Mouse (Mus musculus) midbrain, embryonic 11.5 days (tissue): Measurements from ENCODE around the gene Inka2. TPM values are rescaled to one million over a fixed set of nuclear protein-coding genes. Genes with fewer than 3 reads are reported as not detected.
A peak's percentile ranks its signal among the peaks of the same experiment; 100 is the strongest.

Source experiments
- ATAC-seq: fragments of 200-750 bp; cut with Nextera tagmentation; 2 replicates; pipeline ENCODE4 v1.8.0; 2017; ENCODE audit warnings: moderate TSS enrichment, moderate library complexity; ENCODE audit not compliant: low FRiP score
- DNase-seq: peaks from one replicate; pipeline ENCODE4 v3.0.0; 2015; ENCODE audit warnings: low spot score; ENCODE audit errors: missing footprints
- H3K27ac ChIP-seq: fragments of 300-500 bp; sonication (generic); 2 replicates; pipeline ENCODE4 v1.5.1; 2014; ENCODE audit warnings: low read depth, low read length
- H3K27me3 ChIP-seq: fragments of 300-500 bp; sonication (generic); 2 replicates; pipeline ENCODE4 v1.6.1; 2014; ENCODE audit warnings: mild to moderate bottlenecking, low read length, moderate library complexity, mixed read lengths; ENCODE audit not compliant: control insufficient read depth, insufficient read depth
- H3K36me3 ChIP-seq: fragments of 300-500 bp; sonication (generic); 2 replicates; pipeline ENCODE4 v1.6.1; 2014; ENCODE audit warnings: mild to moderate bottlenecking, low read length, moderate library complexity, mixed read lengths; ENCODE audit not compliant: control insufficient read depth, insufficient read depth
- H3K4me1 ChIP-seq: fragments of 300-500 bp; sonication (generic); 2 replicates; pipeline ENCODE4 v1.6.1; 2014; ENCODE audit warnings: low read length; ENCODE audit not compliant: control insufficient read depth, insufficient read depth
- H3K4me2 ChIP-seq: fragments of 300-500 bp; sonication (generic); 2 replicates; pipeline ENCODE4 v1.6.1; 2014; ENCODE audit warnings: mild to moderate bottlenecking, moderate library complexity
- H3K4me3 ChIP-seq: fragments of 300-500 bp; sonication (generic); 2 replicates; pipeline ENCODE4 v1.5.1; 2014; ENCODE audit warnings: low read depth, low read length
- H3K9ac ChIP-seq: fragments of 300-500 bp; sonication (generic); 2 replicates; pipeline ENCODE4 v1.6.1; 2014; ENCODE audit warnings: low read length
- H3K9me3 ChIP-seq: fragments of 300-500 bp; sonication (generic); 2 replicates; pipeline ENCODE4 v1.6.1; 2016; ENCODE audit warnings: low read length; ENCODE audit not compliant: control insufficient read depth
- WGBS: fragments of 180-500 bp; shearing (Covaris S2); extraction: QIAGEN DNeasy Blood & Tissue Kit; methylation state at CpG from one replicate; pipeline ENCODE4 v1.1.7; 2014; 5-methylcytosine and 5-hydroxymethylcytosine counted together
- polyA plus RNA-seq: library from polyadenylated mRNA; unstranded; fragments of >200 nt; fragmentation: Nextera tagmentation; extraction: Ambion mirVana; gene quantifications from 2 replicates; pipeline ENCODE4 v1.2.1, GENCODE M21; 2014

The Inka2 gene
- polyA plus RNA-seq, 1 experiment from 2014 or later, result 0.56 TPM

DNA sequence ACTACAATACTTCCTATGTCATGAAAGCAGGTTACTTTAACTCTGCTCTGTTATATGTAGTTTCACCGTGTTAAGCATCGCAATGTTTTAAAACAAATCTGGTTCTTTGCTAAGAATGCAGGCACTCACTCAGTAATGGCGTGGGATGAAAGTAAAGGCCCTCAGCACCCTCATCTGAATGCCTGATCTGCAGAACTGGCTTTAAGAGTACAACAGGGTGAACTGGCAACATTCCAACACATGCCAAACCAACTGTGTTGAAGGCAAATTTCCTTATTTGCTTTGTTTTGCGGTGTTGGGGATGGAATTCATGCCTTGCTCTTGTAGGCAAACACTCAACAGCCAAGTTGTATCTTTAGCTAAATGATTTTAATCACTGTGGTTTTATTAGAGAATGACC, 29.1 kb downstream of the Inka2 start:
- Histone ChIP-seq H3K9me3 (no peaks in the 10 kb centered on the region), H3K4me2 (no peak overlapping the region), H3K4me1 (no peaks in the 10 kb centered on the region), H3K36me3 (peaks cover 4% of the 10 kb centered on the region), H3K27ac (no peak overlapping the region), H3K9ac (no peak overlapping the region), H3K27me3 (no peaks in the 10 kb centered on the region), H3K4me3 (no peak overlapping the region)
- 97% methylated on average over 4 of the region's 4 CpGs for WGBS
- DNase-seq (peak; percentile 78), ATAC-seq (no peak)

DNA sequence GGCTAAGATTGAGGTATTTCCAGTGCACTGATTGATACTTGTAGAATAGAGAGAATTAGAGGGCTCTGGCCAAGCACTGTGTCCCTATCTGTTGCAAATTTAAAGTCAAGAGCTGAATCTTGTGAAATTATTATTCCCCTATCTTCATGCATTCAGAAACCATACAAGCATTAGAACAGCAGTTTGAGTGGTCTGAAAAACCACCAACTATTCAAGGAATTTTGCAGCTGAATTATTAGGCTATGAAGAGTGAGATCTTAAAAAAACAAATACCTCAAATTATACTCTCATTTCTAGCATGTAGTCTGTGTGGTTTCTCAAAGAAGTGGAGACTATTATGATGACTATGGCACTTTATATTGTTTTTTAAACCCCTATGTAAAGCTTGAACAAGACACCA, 30.9 kb downstream of the Inka2 start:
- ATAC-seq, result no peak
- Histone ChIP-seq H3K4me3 (no peak overlapping the region), H3K9ac (no peak overlapping the region), H3K27me3 (no peaks in the 10 kb centered on the region), H3K36me3 (peaks cover 4% of the 10 kb centered on the region), H3K9me3 (no peaks in the 10 kb centered on the region), H3K27ac (no peak overlapping the region), H3K4me1 (no peaks in the 10 kb centered on the region), H3K4me2 (no peak overlapping the region)
- DNase-seq, result no peak

DNA sequence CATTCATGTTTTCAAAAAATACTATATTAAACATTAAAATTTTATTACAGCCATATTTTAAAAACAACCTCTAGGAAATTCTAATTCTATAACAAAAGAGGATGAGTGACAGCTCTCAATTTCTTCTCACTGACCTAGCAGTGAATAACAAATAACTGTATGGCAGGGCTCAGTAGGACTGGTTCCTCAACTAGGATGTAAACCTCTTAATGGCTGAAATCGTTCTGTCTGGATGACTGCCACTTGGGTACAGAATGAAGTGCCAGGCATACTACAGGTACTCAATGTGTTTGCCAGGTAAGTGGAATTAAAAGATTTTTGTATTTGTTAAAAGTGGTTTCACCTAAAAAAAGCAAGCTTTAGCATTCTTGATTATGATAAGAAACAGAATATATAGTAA, 31.7 kb downstream of the Inka2 start:
- DNase-seq, result peak; percentile 73
- ATAC-seq, result no peak
- H3K36me3 ChIP-seq, result peaks cover 4% of the 10 kb centered on the region
- no peaks in the 10 kb centered on the region for H3K27me3 ChIP-seq
- no peak overlapping the region for H3K9ac ChIP-seq
- WGBS, result 90% methylated on average over 1 of the region's 1 CpGs
- no peak overlapping the region for H3K4me2 ChIP-seq
- no peaks in the 10 kb centered on the region for H3K4me1 ChIP-seq
- no peak overlapping the region for H3K27ac ChIP-seq
- H3K9me3 ChIP-seq, result no peaks in the 10 kb centered on the region
- H3K4me3 ChIP-seq, result no peak overlapping the region

DNA sequence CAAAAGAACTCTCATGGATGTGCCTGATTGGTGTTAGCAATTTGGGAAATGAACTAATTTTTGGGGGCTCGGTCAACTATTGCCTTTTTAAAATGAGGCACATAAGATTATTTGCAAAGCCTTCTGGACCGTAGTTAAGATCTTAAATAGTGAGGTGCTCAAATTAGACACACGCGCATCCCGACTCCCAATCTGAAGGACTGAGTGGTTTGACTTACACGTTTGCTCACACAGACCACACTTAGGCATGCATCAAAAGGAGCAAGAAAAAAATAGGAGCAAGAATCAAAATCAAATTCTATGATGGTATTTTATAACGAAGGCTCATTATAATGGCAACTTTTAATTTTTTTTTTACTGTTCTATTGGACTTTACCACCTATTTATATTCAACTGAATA, 32.7 kb downstream of the Inka2 start:
- Histone ChIP-seq H3K36me3 (peaks cover 4% of the 10 kb centered on the region), H3K4me2 (no peak overlapping the region), H3K9ac (no peak overlapping the region), H3K9me3 (no peaks in the 10 kb centered on the region), H3K27ac (no peak overlapping the region), H3K4me3 (no peak overlapping the region), H3K4me1 (no peaks in the 10 kb centered on the region), H3K27me3 (no peaks in the 10 kb centered on the region)
- DNase-seq (peak; percentile 59), ATAC-seq (no peak)
- WGBS, result 89% methylated on average over 7 of the region's 7 CpGs

DNA sequence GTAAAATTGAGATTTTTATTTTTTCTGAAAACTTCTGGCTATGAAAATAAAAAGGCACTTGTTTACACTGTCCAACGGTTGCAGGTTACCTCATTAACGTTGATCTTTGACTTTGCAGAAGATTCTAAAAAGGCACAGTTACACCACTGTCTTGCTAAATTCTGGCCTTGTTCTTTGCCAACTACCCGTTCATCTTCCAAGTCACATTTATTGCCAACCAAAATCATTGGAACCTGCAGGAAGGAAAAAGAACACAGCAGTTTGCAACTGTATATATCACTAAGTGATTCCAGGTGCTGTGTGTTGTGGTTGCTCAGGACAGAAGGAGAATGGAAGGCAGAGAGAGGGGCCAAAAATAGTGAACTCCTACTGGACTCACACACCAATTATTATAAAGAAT, 33.3 kb downstream of the Inka2 start:
- Histone ChIP-seq H3K4me1 (no peaks in the 10 kb centered on the region), H3K27ac (no peak overlapping the region), H3K4me2 (no peak overlapping the region), H3K36me3 (peaks cover 4% of the 10 kb centered on the region), H3K4me3 (no peak overlapping the region), H3K27me3 (no peaks in the 10 kb centered on the region), H3K9ac (no peak overlapping the region), H3K9me3 (no peaks in the 10 kb centered on the region)
- DNase-seq (peak; percentile 65), ATAC-seq (no peak)
- 94% methylated on average over 3 of the region's 3 CpGs for WGBS

DNA sequence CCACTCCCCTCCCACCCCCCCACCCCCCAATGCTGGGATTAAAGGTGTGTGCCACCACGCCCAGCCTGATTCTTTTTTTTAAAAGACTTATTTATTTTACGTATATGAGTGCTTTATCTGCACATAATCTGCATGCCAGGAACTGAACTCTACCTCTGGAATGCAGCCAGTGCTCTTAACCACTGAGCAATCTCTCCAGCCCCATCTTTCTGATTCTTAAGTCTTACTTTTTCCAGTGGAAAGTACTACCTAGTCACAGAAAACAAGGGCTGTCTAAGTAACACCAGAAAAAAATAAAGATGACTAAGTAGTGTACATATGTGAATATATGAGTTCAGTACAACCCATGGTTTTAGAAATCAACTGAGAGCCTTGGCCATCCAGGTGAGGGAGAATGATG, 42.1 kb downstream of the Inka2 start:
- Histone ChIP-seq H3K4me3 (no peak overlapping the region), H3K27ac (no peak overlapping the region)
- WGBS, result 92% methylated on average over 2 of the region's 2 CpGs

DNA sequence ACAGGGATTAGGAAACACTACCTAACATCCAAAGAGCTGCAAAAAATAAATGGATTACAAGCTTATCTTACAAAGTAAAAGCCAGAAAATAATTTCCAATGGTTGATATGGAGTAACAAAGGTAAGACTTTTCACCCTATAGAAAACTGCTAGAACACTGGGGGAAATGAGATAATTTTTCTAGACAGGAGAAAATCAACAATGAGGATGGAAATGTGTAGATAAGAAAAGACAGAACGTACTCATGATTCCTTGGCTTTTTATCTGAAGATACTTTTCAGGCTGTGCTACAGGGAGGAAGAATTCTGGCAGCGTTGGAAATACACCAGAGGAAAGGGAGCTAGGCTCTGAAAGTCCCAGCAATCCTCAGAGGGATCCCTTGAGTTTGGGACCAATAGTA, 46.4 kb downstream of the Inka2 start:
- no peaks in the 10 kb centered on the region for H3K27me3 ChIP-seq
- no peaks in the 10 kb centered on the region for H3K4me1 ChIP-seq
- H3K4me3 ChIP-seq, result no peak overlapping the region
- no peak overlapping the region for H3K27ac ChIP-seq
- WGBS, result 95% methylated on average over 2 of the region's 2 CpGs
- ATAC-seq (no peak), DNase-seq (no peak)
- H3K9ac ChIP-seq, result no peak overlapping the region
- no peaks in the 10 kb centered on the region for H3K36me3 ChIP-seq
- H3K4me2 ChIP-seq, result no peak overlapping the region
- no peaks in the 10 kb centered on the region for H3K9me3 ChIP-seq

More for the DNA sequence above, 42.1 kb downstream of the Inka2 start:
- H3K9me3 ChIP-seq, result no peaks in the 10 kb centered on the region
- DNase-seq (peak; percentile 44), ATAC-seq (no peak)
- no peaks in the 10 kb centered on the region for H3K27me3 ChIP-seq
- H3K36me3 ChIP-seq, result no peaks in the 10 kb centered on the region
- no peak overlapping the region for H3K9ac ChIP-seq
- H3K4me2 ChIP-seq, result no peak overlapping the region
- no peaks in the 10 kb centered on the region for H3K4me1 ChIP-seq

DNA sequence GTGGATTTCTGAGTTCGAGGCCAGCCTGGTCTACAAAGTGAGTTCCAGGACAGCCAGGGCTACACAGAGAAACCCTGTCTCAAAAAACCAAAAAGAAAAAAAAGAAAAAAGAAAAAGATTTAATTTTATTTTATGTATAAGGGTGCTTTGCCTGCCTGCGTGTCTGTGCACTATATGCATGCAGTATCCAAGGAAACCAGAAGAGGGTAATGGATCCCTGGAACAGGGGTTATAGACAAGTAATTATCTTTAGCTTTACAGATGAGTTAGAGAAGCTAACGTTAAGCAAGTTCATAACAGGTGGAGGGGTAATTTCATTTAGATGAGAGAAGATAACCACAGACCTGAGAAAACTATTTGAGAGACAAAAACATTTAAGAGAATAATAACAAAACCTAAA, 49.8 kb downstream of the Inka2 start:
- H3K27me3 ChIP-seq, result no peaks in the 10 kb centered on the region
- H3K9me3 ChIP-seq, result no peaks in the 10 kb centered on the region
- 84% methylated on average over 3 of the region's 3 CpGs for WGBS
- no peaks in the 10 kb centered on the region for H3K4me1 ChIP-seq
- H3K36me3 ChIP-seq, result no peaks in the 10 kb centered on the region
- H3K27ac ChIP-seq, result no peak overlapping the region
- ATAC-seq, result no peak
- no peak overlapping the region for H3K4me3 ChIP-seq
- H3K4me2 ChIP-seq, result no peak overlapping the region
- H3K9ac ChIP-seq, result no peak overlapping the region
- no peak for DNase-seq

DNA sequence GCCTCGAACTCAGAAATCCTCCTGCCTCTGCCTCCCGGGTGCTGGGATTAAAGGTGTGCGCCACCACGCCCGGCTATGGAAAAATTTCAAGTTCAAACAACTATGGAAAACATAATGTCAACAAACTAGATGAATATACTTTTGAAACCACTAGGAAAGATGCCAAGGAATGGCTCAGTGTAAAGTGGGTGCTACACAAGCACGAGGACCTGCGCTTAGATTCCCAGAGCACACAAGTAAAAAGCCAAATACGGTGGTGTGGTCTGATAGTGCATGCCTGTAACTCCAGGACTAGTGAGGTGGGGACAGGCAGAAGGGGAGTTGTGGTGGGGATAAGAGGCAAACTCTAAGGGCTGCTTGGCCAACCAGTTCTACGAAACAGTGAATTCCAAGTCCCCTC, 50.7 kb downstream of the Inka2 start:
- H3K9me3 ChIP-seq, result no peaks in the 10 kb centered on the region
- H3K4me3 ChIP-seq, result no peak overlapping the region
- no peaks in the 10 kb centered on the region for H3K27me3 ChIP-seq
- no peak overlapping the region for H3K27ac ChIP-seq
- DNase-seq (no peak), ATAC-seq (no peak)
- no peak overlapping the region for H3K4me2 ChIP-seq
- no peak overlapping the region for H3K9ac ChIP-seq
- H3K4me1 ChIP-seq, result no peaks in the 10 kb centered on the region
- H3K36me3 ChIP-seq, result no peaks in the 10 kb centered on the region
- WGBS, result 98% methylated on average over 9 of the region's 9 CpGs

DNA sequence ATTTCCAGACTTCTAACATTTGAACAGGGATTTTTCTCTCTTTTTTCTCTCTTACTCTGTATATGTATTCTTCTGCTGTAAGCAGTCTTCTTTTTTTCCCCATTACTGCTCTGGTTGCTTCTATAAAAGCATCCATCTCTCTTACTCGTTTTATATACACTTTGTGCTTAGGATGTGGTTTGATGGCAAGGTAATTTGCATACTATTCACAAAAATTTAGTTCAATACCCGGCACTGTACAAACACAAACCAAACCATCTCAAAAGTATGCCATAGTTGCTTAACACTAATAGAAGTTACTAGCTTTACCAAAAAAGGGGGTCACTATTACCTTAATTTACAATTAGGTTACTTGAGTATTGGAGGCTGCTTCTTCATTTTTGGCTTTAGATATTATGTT, 52.1 kb downstream of the Inka2 start:
- H3K27ac ChIP-seq, result no peak overlapping the region
- no peak overlapping the region for H3K9ac ChIP-seq
- ATAC-seq (no peak), DNase-seq (peak; percentile 66)
- H3K27me3 ChIP-seq, result no peaks in the 10 kb centered on the region
- WGBS, result 83% methylated on average over 2 of the region's 2 CpGs
- H3K4me3 ChIP-seq, result no peak overlapping the region
- H3K9me3 ChIP-seq, result no peaks in the 10 kb centered on the region
- no peak overlapping the region for H3K4me2 ChIP-seq
- H3K36me3 ChIP-seq, result no peaks in the 10 kb centered on the region
- no peaks in the 10 kb centered on the region for H3K4me1 ChIP-seq
